Mouse (Mus musculus): ENCODE results near the gene Tmem273.

Gene Tmem273

DNA sequence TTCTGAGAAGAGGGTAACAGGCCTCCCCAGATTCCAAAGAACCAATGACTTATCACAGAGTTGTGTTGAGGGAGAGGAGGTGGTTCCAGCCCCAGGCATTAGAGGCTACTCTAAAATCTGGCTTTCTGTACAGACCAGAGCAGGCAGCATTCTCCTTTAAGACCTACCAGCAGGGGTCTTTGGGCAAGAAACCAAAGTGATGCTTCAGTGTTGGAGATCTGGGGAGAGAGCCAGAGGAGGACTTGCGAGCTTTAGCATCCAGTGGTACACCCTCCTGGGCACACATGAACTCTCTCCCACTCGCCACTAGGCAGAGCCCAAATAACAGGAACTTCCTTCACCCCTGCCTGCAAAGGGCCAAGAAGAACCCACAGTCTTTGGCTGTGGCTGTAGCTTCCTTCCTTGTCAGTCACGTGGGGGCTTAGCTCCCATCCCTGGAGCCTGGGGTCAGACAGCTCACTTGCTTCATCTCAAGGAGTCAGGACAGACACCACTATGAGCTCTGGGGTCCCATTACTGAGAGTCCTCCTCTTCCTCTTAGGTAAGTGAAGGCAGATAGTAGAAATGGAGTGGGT is at the start of gene Tmem273:
TSS of gene Tmem273 (plus strand) at position 408 of the 575 bp plus-strand sequence.
- no peak for DNase-seq

- no peak for DNase-seq
Measured at GRCm38 (mm10) chr14:32736561-32736960, 49.2 kb upstream of the Tmem273 start.

DNA sequence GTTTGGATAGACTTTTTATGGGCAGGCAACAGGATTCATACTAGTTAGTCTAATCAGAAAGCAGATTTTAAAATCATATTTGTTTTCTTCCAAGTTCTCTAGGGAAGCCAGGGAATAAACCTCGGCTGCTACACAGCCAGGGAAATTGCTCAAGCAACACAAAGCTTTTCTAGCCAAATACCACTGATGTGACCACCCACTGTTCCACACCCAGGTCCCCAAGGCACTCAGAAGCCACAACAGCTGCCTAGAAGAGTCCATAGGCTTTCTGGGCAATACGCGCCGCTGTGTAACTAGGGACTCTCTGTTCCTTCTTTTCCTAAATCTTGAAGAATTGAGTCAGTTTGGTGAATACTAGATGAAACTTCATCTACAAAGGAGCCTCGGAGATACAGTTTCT is 47.2 kb upstream of the Tmem273 start:
- no peak for DNase-seq

GRCm38 (mm10) chr14:32748519-32748918 is 37.2 kb upstream of the Tmem273 start:
- DNase-seq, result no peak

- no peak for DNase-seq
Measured at GRCm38 (mm10) chr14:32750727-32751126, 35.0 kb upstream of the Tmem273 start.

DNA sequence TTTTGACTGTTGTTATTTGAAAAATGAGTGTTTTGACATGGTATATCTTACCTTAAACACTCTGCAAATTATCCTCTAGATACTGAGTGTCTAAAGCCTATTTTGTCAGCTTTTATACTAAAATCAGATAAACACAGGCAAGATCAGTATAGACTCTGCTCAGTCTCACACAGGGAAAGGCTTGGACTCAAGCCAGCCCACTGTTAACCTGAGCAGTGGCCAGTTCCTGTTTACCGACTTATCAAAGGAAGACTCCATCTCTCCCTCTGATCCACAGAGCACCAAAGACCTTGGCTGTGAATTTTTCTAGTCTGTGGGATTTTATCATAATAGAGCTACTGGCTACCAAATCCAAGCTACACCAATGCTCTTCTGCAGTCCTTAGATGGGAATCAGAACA is 31.5 kb upstream of the Tmem273 start:
- DNase-seq, result no peak

DNA sequence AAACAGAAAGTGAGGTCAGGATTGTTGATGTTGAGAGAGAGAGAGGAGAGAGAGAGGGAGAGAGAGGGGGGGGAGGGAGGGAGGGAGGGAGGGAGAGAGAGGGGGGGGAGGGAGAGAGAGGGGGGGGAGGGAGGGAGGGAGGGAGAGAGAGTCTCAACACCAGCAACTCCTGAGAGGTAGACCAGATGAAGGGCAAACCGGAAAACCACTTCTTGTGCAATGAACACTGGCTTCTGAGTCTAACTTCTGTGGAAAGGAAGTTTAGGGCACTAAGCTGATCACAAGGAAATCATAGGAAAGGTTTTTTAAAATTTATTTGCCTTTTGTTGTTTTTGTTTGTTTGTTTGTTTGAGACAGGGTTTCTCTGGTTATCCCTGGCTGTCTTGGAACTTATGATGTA is 23.6 kb upstream of the Tmem273 start:
- DNase-seq, result no peak

DNA sequence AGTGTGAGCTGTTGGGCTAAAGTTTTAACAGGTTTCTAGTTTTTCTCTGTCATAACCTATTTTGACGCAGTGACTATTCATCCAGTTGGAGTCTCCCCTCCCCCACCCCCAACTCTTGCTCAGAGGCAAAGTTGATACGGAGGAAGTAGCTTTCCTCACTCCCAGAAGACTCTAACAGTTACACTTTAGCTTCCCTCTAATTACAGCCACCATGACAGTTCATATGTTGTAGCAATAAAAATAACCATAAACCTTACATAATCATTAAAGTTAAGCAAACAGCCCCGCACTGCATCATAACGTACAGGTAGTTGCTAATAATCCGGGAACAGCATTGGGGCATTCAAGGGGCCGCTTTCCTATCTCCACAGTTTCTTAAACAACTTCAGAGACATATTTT is 15.2 kb upstream of the Tmem273 start:
- no peak for DNase-seq

GRCm38 (mm10) chr14:32772085-32772484 is 13.7 kb upstream of the Tmem273 start:
- no peak for DNase-seq

GRCm38 (mm10) chr14:32772791-32773190 is 13.0 kb upstream of the Tmem273 start:
- peak; percentile 3 for DNase-seq

DNA sequence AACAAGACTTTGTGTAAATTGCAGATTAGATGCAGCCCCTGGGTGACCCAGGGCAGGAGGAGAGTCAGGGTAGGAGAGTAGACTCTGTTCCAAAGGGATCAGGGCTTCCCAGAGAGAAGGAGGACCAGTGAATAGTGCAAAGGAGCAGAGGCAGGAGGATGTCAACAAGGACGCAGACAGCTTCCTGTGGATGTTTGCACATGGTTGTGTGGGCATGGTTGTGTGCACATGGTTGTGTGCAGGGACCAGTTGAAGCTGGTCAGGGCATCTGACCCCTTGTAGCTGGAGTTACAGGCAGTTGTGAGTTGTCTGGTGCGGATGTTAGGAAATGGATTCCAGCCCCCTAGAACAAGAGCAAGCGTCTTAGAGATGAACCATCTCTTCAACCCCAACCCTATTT is 12.3 kb upstream of the Tmem273 start:
- DNase-seq, result no peak

- no peak for DNase-seq
Measured at GRCm38 (mm10) chr14:32776077-32776476, 9.7 kb upstream of the Tmem273 start.

- DNase-seq, result no peak
Measured at GRCm38 (mm10) chr14:32778362-32778761, 7.4 kb upstream of the Tmem273 start.

DNA sequence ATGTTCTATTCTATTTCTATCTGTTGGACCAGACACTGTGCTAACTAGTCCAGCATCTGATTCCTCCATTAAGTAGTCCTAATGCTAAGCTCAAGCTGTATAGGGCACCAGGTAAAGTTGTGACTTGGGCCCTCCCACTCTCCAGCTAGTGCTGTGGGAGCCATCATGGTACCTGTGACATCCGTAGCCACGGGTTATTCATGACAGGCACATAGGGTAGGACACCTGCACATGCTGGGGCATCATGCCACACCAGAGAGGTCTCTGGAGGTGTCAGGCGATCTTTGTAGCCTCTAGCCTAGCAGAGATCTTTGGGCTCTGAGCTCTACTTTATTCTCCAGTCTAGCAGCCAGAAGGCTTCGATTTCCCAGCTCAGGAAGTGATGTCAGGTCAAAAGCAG is 2.9 kb upstream of the Tmem273 start:
- DNase-seq, result no peak

DNA sequence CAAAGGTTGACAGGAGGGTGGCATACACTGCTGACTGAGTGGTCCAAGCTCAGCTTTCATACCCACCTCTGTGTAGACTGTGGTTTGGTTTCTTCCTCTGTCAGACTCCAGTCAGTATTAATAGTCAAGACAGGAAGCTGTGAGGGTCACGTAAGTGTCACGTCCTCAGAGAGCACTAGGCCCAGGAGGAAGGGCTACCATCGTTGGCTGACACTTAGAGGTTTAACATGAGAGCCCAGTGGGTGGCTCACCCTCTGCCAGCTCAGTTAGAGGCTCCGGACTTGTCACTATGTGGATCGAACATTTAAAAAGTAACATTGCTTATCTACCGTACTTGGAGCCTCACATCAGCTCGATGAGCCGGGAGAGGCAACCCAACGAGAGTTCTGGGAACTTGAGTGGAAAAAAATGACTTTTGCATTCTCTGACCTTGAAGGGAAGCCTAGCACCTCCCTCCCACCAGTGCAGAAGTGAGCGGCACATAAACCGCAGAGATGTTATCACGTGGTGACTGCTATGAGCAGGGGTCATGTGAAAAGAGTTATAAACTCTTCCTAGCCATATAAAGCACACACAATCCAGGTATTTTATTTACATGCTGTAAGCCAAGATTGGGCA is 1.5 kb upstream of the Tmem273 start:
- DNase-seq, result no peak

DNA sequence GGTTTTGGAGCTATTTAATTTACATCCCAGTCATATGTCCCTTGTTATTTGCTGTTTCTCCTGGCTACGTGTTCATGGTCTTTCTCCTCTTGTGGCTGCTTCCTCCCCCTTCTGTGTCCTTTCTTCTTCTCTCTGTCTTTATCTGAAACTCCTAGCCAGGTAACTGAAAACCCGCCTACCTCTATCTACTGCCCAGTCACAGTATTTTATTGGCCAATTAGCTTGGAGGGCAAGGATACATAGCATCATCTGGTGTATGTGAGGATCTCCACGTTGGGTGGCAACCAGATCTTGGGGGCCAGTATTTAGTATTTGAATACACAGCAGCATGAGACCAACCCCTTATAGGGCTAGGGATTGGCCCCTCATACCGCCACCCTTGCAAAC is 1.0 kb upstream of the Tmem273 start:
- no peak for DNase-seq

GRCm38 (mm10) chr14:32787691-32788090 is 1.9 kb downstream of the Tmem273 start:
- DNase-seq, result no peak

- no peak for DNase-seq
Measured at GRCm38 (mm10) chr14:32796375-32796774, 10.6 kb downstream of the Tmem273 start.

DNA sequence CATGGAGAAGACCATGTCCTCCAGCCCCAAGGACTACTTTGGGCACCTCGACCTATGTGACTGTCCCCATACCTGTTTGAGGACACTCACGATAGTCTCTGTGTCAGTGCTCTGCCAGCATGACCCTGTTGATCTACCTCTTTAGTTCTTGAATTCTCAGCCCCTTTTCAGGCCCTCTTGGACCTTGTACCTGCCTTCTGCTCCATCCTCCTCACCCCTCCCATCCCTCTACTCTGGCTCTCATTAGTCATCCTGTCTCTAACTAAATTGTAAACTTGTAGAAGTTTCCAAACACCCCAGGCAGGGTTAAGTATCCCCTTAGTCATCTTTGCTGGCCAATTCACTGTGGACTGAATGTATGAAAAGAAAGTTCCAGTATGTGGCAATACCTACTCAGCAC is 12.0 kb downstream of the Tmem273 start:
- DNase-seq, result no peak

DNA sequence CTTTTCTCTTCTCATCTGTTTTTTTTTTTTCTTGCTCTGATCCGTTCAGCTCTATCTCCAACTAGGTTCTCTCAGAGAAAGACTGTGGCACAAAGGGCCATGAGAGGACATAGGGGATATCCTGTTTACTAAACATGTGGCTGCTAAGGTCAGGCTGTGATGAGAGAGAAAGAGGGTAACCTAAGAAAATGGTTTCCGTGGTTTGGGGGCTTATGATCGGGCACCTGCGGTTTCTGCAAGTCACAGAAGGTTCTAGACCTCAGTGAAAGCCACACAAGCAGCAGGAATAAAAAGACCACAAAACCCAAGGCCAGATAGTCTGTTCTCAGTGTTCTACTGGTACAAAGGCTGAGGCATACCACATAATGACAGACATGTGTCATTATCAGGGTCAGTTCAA is 12.6 kb downstream of the Tmem273 start:
- no peak for DNase-seq

DNA sequence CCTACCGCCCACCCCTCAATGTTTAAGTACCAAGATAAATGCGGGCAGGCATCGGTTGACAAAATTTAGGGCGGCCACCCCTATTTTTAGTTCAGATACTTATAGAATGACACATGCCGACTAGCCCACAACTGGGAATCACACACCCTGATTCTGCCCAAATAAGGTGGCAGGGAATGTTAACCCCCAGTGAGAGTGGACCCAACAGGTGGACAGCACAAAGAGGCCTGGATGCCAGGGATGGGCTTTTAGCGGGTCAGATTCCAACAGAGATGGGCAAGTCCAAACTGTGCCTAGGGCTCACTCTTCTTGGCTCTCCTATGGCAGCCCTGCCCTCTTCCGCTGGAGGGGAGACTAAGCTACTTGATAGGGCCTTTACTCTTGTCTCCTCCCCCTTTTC is 14.3 kb downstream of the Tmem273 start:
- no peak for DNase-seq

DNA sequence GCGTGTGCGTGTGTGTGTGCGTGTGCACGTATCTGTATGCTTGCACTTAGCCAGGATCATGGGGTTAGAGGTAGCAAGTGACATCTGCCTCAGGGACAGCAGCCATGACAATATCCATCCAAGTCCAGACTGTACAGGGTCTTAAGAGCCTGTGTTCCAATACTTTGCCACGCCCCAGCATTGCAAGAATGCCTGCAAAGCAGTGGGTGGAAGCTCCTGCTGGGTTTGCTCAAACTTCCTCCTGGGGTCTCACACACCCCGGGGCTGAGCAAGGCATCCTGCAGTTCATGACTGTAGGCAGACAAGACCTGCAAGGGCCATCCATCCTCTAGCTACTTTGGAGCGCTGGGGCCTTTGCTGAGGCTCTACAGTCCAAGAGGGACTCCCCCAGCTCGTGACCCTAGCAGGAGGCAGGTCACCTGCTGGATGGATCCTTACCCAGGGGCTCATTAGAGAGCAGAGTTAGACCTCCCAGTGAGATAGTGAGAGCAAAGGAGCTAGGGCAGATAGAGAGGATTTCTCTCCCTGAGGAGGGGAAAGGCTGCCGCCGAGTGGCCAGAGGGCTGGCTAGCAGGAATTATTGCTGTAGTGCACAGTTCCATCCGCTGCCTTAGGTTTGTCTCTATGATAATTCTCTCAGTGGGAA is 15.4 kb downstream of the Tmem273 start:
- no peak for DNase-seq

DNA sequence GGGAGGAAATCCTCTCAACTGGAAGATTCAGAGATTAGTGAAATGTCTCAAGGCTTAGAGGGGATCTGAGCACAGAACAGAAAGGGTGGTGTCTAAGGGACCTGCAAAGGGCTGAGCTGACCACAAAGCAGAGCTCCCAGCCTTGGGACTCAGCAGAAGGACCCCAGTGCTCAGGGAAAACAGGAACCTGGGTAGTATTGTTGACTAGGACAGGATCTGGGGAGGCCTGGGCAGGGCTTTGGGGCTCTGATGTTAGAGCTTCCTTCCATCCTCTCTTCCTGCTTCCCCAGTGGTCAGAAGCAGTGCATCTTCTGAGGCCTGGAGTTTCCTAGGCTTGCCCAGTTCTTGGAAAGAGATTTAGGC is 15.9 kb downstream of the Tmem273 start:
- no peak for DNase-seq

- no peak for DNase-seq
Measured at GRCm38 (mm10) chr14:32810111-32810510, 24.3 kb downstream of the Tmem273 start.

GRCm38 (mm10) chr14:32812429-32812828 is 26.7 kb downstream of the Tmem273 start:
- DNase-seq, result no peak
